Mouse (Mus musculus) heart, adult 18-20 months (tissue): ENCODE results near the gene Ubap2l. TPM values are rescaled to one million over a fixed set of nuclear protein-coding genes. Genes with fewer than 3 reads are reported as not detected.

Experiments used
- DNase-seq, 2 experiments: peaks; one replicate each; pipeline ENCODE4 v3.0.0; 2021 to 2022; ENCODE audit warnings: mixed read lengths in 1 of 2
- microRNA-seq, 2 experiments: library from miRNA; unstranded; fragments of <30 nt; microRNA quantifications; one replicate each; pipeline ENCODE4 v1.2.0; 2022
- total RNA-seq, 2 experiments: library from RNA; stranded (reverse); gene quantifications; 2 replicates each; pipeline ENCODE4 v1.2.3; 2021

Gene Ubap2l
- total RNA-seq, 2 experiments from 2014 or later = 83.7 to 107 TPM

DNA sequence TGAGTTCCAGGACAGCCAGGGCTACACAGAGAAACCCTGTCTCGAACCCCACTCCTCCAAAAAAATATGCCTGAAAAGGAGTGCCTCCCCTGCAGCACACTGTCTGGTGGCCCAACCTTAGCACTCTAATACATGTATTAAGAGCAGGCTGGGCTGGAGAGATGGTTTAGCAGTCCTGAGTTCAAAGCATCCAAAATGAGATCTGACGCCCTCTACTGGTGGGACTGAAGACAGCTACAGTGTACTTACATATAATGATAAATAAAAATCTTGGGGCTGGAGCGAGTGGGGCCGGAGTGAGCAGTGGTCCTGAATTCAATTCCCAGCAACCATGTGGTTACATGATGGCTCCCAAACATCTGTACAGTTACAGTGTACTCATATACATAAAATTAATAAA is 85.5 kb downstream of the Ubap2l start:
- DNase-seq = no peak

DNA sequence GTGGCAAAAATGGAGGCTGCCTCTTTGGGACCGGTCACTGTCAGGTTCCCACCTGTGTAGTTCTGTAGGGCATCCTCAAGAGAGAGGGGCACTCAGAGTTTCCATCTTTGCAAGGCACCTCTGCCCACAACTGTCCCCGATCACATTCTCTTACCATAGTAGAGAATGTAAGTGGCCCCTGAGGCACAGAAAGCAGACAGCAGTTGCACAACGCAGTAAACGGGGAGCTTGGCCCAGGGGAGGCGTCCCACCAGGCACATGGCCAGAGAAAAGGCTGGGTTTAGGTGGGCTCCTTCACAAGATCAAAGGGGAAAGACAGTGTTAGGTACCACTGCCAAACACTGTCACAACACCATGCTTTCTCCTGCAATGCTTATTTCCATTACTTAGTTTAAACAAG is 86.5 kb downstream of the Ubap2l start:
- no peak for DNase-seq

DNA sequence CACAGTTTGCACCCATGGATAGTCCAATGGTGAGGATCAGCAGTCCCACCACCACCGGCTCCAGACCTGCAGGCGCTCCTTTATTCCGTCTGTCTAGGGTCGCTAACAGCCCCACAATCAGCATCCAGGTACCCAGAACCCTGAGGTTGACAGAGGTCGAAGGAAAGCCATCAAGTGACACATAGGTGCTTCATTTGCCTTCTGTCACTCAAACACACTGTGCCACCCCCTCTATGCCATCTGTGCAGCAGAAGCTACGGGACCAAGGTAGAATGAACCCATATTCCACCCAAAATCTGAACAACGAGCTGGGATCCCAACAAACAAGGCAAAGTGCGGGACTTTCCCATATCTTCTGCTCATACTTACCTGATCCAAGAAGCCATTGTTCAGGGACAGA is 86.9 kb downstream of the Ubap2l start:
- DNase-seq = no peak

- peak; percentile 76 to 80 for DNase-seq
Observed at GRCm38 (mm10) chr3:89963926-89964739, 88.3 kb downstream of the Ubap2l start.

GRCm38 (mm10) chr3:89963221-89963763 is 89.1 kb downstream of the Ubap2l start, which contains the start of gene Atp8b2:
Atp8b2 (minus strand) TSS chr3:89963508.
- DNase-seq = peak; percentile 68 to 75

GRCm38 (mm10) chr3:89962751-89963220 is 89.6 kb downstream of the Ubap2l start:
- no peak for DNase-seq

DNA sequence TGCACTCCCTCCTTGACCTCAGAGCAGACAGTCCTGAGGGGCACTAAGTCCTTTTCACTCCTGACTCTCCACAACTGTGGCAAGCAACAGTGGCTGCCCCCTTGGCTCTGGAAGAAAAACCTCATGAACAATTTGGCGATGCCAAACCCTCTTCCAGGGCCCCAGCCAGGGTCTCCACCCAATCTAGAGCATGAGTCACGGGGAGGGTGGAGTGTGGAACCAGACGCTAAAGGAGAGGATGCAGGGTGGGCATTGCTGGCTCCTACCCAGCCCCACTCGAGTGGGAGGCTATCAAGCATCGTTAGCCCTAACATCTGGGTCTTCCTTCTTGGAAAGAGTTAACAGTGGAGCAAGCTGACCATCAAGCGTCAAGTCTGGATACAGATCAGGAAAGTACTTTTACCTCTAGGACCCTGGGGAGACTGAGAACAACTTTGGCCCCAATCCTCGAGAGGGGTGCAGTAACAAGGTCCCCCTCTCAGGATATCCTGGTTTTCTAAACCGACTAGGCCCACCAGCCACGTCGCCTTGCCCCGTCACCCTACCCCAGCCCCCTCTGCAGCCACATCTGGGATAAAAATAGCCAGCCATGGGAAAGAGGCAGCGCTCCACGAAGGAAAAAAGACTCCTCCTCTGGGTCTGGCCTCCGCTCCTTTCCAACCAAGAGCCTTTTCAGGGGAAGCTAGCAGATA is 90.2 kb downstream of the Ubap2l start:
- DNase-seq = peak; percentile 61 to 70

DNA sequence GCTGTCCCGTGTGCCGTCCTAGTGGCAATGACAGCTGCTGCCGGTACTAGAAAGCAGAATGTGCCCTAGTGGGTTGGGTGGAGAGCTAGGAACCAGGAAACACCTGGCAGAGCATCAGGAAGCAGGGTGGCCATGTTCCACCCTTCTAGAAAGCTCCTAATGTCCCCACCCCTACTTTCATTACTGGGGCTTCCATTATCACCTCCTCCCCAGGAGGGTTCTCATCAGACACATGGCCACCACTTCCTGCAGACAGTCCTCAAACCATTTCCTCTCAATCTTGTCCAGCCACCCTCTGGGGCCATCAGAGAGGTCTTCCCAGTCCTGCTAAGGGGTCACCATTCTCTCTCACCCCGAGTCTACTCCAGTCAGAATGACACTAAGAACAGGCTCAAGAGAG is 91.0 kb downstream of the Ubap2l start:
- peak in 1 of 2 experiments; percentile 26 for DNase-seq

DNA sequence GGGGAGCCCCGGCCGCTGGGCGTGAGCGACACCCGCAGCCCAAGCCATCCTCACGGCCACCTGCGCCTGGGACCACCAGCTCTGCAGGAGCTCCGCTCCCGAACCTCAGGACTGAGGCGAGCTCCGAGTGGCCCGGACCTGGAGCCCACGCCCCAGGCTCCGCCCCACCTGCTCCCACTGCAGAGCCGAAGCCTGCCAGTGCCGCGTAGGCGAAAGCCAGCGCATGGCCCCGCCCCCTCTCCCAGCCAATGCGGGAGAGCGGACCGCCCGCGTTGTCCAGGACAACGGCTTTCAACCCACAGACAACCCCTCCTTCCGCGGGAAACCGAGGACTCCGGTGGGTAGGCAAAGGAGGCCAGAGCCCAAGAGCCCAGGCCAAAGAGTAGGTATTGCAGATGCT is 92.0 kb downstream of the Ubap2l start:
- peak; percentile 93 to 96 for DNase-seq

GRCm38 (mm10) chr3:89959435-89959834 is 93.0 kb downstream of the Ubap2l start:
- DNase-seq = no peak

DNA sequence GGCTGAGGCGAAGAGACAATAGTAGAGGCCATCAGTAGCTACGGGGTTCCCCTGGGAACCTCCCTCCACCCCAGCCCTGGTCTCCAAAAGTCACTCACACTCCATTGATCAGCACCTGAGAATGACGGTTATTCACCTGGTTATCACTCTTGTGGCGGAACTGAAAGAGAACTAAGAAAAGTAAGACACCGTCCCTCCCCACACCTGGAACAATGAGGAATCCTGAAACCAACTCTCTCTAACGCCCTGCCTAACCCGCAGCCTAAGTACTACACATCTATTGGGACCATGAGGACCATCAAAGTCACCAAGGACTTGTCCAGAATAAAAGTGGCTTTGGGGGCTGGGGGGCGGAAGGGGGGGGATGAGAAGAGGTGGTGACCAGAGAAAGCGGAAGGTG is 94.5 kb downstream of the Ubap2l start:
- no peak for DNase-seq

- DNase-seq = no peak
Observed at GRCm38 (mm10) chr3:89956177-89956971, 96.1 kb downstream of the Ubap2l start.

- peak; percentile 76 to 88 for DNase-seq
Observed at GRCm38 (mm10) chr3:89953420-89953819, 99.0 kb downstream of the Ubap2l start.

Small RNA genes within 50 kb of the gene (microRNA-seq; reads per million reads assigned to microRNA genes)
- gene Mir190b (21.9 to 22.4 reads per million in 2 experiments), gene Mir7669 (0.27 to 1.5 reads per million in 2 experiments)

Other genes with a start within 250 kb of the Ubap2l start
- 10 to 100 TPM; 10.0 to 10.5 TPM for gene She, start 221.3 kb downstream of the Ubap2l start, total RNA-seq
- 1 to 10 TPM; 4.2 to 5.6 TPM for gene Il6ra, start 139.4 kb downstream of the Ubap2l start, total RNA-seq
- 10 to 100 TPM; 14.7 to 14.9 TPM for gene Atp8b2, start 89.1 kb downstream of the Ubap2l start, total RNA-seq
- 10 to 100 TPM; 46.1 to 48.5 TPM for gene Hax1, start 53.8 kb downstream of the Ubap2l start, total RNA-seq
- gene 4933434E20Rik, start 992 bp downstream of the Ubap2l start, total RNA-seq = 10 to 100 TPM; 92.4 to 97.6 TPM
- gene Tpm3, start 20.0 kb upstream of the Ubap2l start, total RNA-seq = 10 to 100 TPM; 42.9 to 46.2 TPM
- gene Nup210l, start 51.5 kb upstream of the Ubap2l start, total RNA-seq = under 1 TPM; 0.12 to 0.18 TPM
- gene Rps27, start 161.0 kb upstream of the Ubap2l start, total RNA-seq = 1,000 to 10,000 TPM; 1,057 to 1,251 TPM
- 1 to 10 TPM; 4.2 to 4.9 TPM for gene Rab13, start 161.1 kb upstream of the Ubap2l start, total RNA-seq
- gene Jtb, start 179.0 kb upstream of the Ubap2l start, total RNA-seq = 10 to 100 TPM; 51.7 to 54.8 TPM
- gene Creb3l4, start 190.9 kb upstream of the Ubap2l start, total RNA-seq = under 1 TPM in 1 of 2 experiments, not detected in 1; 0.41 TPM
- gene Slc39a1, start 195.5 kb upstream of the Ubap2l start, total RNA-seq = 10 to 100 TPM; 62.0 to 65.5 TPM
- gene Crtc2, start 201.5 kb upstream of the Ubap2l start, total RNA-seq = 10 to 100 TPM; 13.4 to 18.0 TPM
- 10 to 100 TPM; 33.6 to 37.5 TPM for gene Dennd4b, start 212.6 kb upstream of the Ubap2l start, total RNA-seq
- 10 to 100 TPM; 40.0 to 41.8 TPM for gene Gatad2b, start 240.6 kb upstream of the Ubap2l start, total RNA-seq